27 mouse cellular contexts compared by ENCODE assay signal in the genomic region with DNA sequence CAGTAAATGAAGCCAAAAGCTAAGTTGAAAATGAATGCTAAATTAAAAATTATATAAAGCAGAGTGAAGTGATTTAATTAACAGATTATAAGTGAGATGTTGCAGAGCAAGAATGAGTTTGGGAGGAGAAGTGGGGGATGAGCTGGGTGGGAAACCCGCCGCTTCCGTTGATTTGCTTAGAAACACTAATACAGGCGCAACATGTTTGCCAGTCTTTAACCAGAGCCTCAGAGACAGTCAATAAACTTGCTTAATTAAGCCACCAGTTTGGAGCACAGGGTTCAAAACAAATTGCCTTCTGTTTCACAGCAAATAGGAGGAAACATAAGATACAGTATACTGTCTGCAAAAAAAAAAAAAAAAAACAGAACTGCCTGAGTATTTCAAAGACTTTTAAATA.
"Had no signal": no experiment of that assay in that cellular context is flagged by ENCODE, and none has a peak within 500 bp of the region (broad histone marks: within the 10 kb centered on the region; RNA-seq: fewer than 3 reads in every experiment).

No protein-coding gene starts in this region.

- H3K9me3 ChIP-seq: heart, embryonic 15.5 days; hindbrain, embryonic 13.5 days; hindbrain, embryonic 15.5 days; kidney, embryonic 15.5 days; limb, embryonic 13.5 days; limb, embryonic 15.5 days; liver, embryonic 12.5 days had no signal

- DNase-seq: gastrocnemius, postnatal 14 days; gastrocnemius, postnatal 36 days; heart, adult 2 months; heart, postnatal 14 days; heart, postnatal 36 days; kidney, adult 11 months; kidney, adult 2 months; kidney, adult 9 months; kidney, postnatal 14 days; kidney, postnatal 36 days; layer of hippocampus, adult 9-11 months; layer of hippocampus, postnatal 36 days; left cerebral cortex, postnatal 4 days; lung, adult 18-20 months had no signal

- ATAC-seq: hindbrain, postnatal 0 days; intestine, embryonic 16.5 days; liver, embryonic 12.5 days had no signal

- H3K9ac ChIP-seq: heart, embryonic 13.5 days; heart, embryonic 15.5 days; hindbrain, embryonic 13.5 days; hindbrain, embryonic 15.5 days; kidney, embryonic 15.5 days; limb, embryonic 13.5 days; limb, embryonic 15.5 days; liver, embryonic 12.5 days; liver, embryonic 14.5 days had no signal

- H3K4me2 ChIP-seq: heart, embryonic 11.5 days; heart, embryonic 13.5 days; heart, embryonic 15.5 days; hindbrain, embryonic 13.5 days; hindbrain, embryonic 15.5 days; kidney, embryonic 15.5 days; limb, embryonic 13.5 days; limb, embryonic 15.5 days; liver, embryonic 12.5 days had no signal

- H3K27me3 ChIP-seq: heart, embryonic 13.5 days; heart, embryonic 15.5 days; hindbrain, embryonic 13.5 days; hindbrain, embryonic 15.5 days; kidney, embryonic 15.5 days; limb, embryonic 13.5 days; limb, embryonic 15.5 days; liver, embryonic 12.5 days had no signal

- H3K27ac ChIP-seq: heart, adult 2 months; heart, embryonic 13.5 days; heart, embryonic 15.5 days; hindbrain, embryonic 13.5 days; hindbrain, embryonic 15.5 days; hindbrain, postnatal 0 days; kidney, embryonic 15.5 days; kidney, postnatal 0 days; limb, embryonic 13.5 days; limb, embryonic 15.5 days; liver, embryonic 12.5 days; liver, embryonic 14.5 days had no signal

- H3K4me1 ChIP-seq: heart, embryonic 15.5 days; liver, embryonic 12.5 days had no signal

- H3K36me3 ChIP-seq: heart, embryonic 15.5 days; hindbrain, embryonic 15.5 days; liver, embryonic 12.5 days had no signal

- H3K4me3 ChIP-seq: heart, adult 2 months; heart, embryonic 13.5 days; heart, embryonic 15.5 days; hindbrain, embryonic 13.5 days; hindbrain, embryonic 15.5 days; kidney, embryonic 15.5 days; limb, embryonic 13.5 days; limb, embryonic 15.5 days; liver, embryonic 12.5 days had no signal
